Mouse (Mus musculus): ENCODE data around the gene Mtnr1b. TPM values are rescaled to one million over a fixed set of nuclear protein-coding genes. Genes with fewer than 3 reads are reported as not detected.

Gene Mtnr1b
- total RNA-seq, 2 experiments from 2014 or later: not detected

GRCm38 (mm10) chr9:15804296-15804695, 70.1 kb downstream of the Mtnr1b start:
- DNase-seq (ENCODE audit: low spot score in 2 of 2): no peak

- DNase-seq (ENCODE audit: low spot score in 2 of 2): no peak
Observed at GRCm38 (mm10) chr9:15802413-15803027, 71.8 kb downstream of the Mtnr1b start.

- no peak for DNase-seq (ENCODE audit: low spot score in 2 of 2)
Observed at GRCm38 (mm10) chr9:15800402-15800801, 74.0 kb downstream of the Mtnr1b start.

GRCm38 (mm10) chr9:15794408-15794807, 79.9 kb downstream of the Mtnr1b start:
- DNase-seq (ENCODE audit: low spot score in 2 of 2): no peak

GRCm38 (mm10) chr9:15792076-15792475, 82.3 kb downstream of the Mtnr1b start:
- no peak for DNase-seq (ENCODE audit: low spot score in 2 of 2)

GRCm38 (mm10) chr9:15786610-15787009, 87.7 kb downstream of the Mtnr1b start:
- DNase-seq (ENCODE audit: low spot score in 2 of 2): no peak

GRCm38 (mm10) chr9:15786192-15786591, 88.2 kb downstream of the Mtnr1b start:
- DNase-seq (ENCODE audit: low spot score in 2 of 2): no peak

GRCm38 (mm10) chr9:15781936-15782335, 92.4 kb downstream of the Mtnr1b start:
- DNase-seq (ENCODE audit: low spot score in 2 of 2): no peak

GRCm38 (mm10) chr9:15774911-15775310, 99.4 kb downstream of the Mtnr1b start:
- DNase-seq (ENCODE audit: low spot score in 2 of 2): no peak

Other genes starting within 250 kb of the Mtnr1b start
- under 1 TPM; 0.16 to 0.23 TPM for gene Deup1, start 246.6 kb downstream of the Mtnr1b start, total RNA-seq (2021)
- gene Slc36a4, start 164.8 kb downstream of the Mtnr1b start, total RNA-seq (2021): 10 to 100 TPM; 48.9 to 49.5 TPM